Mouse (Mus musculus): ENCODE measurements around the gene Nr1h2.

GRCm38 (mm10) chr7:44551731-44552130 lies 2.0 kb downstream of the Nr1h2 start:
- no peak for TF ChIP-seq POLR2A (IDR thresholded peaks at IDR 0.05; ENCODE audit: insufficient read depth, low read depth, low read length)
- TF ChIP-seq CTCF (IDR thresholded peaks at IDR 0.05; ENCODE audit: insufficient read depth, low read depth, low read length), result no peak

Data from olfactory bulb, adult 2 months (tissue).